Mouse (Mus musculus): ENCODE measurements at regions not wholly inside any gene's neighbourhood (a gene's known extent, or its start where the extent isn't known, plus 50 kb on each side); places are given as distances from the start of the nearest gene placed in this dataset.

DNA sequence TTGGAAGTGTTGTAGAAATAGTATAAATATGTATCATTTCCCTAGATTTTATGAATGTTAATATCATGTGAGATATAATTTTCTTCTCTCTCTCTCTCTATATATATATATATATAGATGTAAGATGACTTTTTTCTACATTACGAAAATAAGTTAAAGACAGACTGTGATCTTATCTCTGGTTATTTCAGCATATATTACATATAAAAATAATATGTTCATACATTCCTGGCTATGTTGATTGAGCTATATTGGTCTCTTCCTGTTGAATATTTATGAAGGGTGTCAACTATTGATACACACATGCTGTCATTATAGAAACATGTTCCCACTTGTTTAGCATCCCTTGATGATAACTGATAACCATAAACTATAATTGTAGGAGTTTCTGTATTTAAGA is 793.2 kb upstream of the Fat3 start:
- no peak for DNase-seq

DNA sequence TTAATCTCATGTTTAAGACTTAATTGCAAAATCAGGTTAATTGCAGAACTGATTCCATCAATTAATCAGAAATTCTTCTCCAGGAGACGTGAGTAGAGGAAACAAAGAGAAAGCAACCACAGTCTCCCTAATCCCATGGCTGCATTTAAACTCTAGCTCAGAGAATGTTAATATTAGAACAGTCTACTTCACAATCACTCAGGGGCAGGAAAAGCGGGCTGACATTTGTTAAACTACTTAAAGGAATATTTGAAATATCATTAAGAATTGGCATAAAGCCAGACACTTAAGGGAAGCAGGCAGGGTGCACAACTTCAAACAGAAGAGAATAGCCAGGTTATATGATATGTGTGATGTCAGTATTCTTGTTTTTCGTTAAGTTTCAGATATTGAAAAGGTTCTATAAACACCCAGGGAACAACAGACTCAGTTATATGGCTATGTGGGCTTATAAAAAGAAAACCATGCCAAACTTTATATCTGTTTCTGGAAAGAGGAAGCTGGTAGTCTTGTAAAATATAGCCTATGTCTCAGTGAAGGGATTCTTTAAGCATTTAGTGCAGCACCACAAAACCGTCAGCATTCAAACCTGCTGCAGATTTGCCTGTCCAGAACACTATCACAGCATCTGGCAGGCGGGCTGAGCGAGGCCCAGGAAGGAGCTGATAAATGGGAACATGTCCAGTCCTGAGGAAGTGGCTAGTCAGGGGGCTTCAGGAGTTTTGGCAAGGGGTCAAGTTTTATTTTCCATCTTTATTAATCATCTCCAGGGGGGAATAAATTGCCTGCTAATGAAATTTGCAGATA is 787.9 kb upstream of the Fat3 start:
- peak; percentile 12 for DNase-seq

DNA sequence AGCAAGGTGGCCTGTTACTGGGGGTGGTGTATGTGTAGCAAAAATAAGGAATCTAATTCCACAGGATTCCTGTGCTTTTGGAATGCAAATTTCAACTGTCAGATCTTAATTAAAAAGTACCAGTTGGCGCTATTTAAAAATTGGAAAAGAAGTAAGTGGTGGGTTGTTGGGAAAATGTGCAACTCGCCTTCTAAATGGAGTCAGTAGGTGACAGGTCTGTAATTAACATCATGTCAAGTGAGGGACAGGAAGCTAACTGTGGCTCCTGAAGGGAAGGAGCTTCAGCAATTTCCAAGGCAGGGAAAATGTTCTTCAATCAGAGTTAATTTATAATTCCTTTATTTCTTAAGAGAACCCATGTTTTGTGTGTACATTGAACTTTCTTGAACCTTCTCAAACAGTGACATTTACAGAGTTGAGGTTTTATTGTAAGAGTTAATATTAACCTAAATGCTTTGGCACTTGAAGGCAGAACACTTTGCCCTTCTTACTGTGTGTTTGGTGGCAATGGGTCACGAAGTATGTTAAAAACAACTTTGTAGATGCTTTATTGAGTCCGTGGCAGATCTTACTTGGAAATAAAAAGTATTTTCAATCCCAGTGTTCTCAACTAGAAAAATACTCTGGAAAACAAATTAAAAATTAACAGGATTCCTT is 778.4 kb upstream of the Fat3 start:
- DNase-seq: no peak

DNA sequence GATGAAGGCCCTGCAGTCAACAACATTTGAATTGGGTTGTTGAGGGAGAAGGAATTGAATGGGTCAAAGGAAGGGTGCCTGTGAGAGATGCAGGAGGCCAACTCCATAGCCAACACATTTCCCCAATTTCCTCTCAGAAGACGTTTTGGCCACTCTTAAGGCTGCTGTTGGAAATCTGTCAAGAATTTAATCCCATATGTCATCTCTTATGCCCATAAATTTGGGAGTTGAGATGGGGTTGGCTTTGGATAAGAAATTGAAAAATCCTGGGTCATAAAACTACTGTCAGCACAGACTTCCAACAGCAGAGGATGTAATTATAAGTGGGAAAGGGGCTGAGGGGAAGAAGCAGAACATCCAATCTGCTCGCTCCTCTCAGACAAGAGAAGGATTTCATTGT is 771.5 kb upstream of the Fat3 start:
- peak; percentile 8 for DNase-seq

DNA sequence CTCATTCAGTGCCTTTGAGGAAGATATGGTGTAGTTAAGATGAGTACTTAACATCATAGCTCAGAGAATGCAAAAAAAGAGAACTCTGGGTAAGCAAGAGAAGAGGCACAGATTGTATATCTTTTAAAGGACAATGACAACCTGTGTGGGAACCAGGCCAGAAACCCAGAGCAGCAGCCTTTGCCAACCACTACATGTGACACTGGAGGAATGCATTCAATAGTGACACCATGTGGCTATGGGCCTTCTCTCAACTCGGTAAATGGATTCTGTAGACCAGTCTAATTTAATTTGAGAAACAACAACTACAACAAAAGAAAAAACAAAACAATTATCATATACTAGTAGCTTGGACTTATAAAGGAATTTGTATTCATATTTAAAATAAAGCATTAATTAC is 768.5 kb upstream of the Fat3 start:
- DNase-seq: peak; percentile 15

DNA sequence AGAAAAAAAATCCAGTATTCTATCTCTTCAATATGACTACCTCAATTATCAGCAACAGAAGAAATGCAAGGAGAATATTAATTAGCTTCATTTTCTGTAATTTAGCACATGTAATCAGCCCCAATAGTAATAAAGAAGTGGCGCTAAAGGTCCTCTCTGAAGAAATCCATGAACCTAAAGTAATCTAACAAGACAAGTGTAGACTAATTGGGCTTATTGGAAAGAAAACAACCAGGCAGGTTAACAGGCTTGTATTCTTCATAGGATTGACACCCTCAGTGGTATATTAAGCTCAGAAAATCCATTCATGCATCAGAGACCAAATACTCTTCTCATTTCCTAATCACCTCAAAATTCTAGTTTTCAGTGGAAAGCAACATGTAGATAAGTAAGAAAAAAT is 756.1 kb upstream of the Fat3 start:
- no peak for DNase-seq

DNA sequence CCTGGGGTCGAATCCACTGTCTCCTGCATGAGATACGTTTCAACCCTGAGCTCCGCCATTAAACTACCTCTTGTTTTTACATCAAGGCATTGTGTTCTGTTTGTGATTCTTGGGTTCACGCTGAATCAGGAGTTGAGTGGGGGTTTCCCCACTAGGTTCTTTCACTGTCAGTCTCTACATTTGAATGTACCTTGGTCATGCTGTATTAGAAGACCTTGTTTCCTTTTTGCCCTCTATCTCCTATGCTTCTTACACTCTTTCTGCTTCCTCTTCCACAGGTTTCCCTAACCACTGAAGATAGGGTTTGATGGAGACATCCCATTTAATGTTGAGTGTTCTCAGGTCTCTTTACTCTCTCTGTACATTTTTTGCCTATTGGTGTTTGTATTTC is 726.0 kb upstream of the Fat3 start:
- no peak for DNase-seq

DNA sequence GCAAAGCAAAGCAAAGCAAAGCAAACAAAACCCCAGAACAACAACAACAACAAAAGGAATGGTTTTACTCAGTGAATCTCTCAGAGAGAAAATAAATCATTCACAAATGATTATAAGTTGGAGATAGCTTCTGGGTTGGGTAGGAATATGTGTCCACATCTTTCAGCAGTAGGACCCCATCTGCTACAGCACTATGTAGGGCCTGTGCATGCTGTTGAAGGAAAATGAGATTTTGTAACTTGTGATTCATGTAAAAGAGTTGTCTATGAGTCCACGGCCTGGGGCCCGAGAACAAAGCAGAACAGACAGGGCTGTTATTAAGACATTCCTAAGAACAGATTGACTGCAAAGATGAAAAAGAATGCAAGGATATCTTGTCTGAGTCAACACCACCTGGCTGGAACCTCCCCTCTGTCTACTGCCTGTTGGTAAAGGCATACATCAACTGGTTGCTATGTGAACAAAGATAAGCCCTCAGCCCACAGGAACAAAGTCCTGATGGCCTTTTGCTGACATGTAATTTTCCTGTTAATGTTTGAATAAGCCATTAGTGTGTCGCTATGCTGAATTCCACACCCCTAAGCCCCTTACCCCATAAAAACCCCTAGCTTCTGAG is 725.5 kb upstream of the Fat3 start:
- no peak for DNase-seq

DNA sequence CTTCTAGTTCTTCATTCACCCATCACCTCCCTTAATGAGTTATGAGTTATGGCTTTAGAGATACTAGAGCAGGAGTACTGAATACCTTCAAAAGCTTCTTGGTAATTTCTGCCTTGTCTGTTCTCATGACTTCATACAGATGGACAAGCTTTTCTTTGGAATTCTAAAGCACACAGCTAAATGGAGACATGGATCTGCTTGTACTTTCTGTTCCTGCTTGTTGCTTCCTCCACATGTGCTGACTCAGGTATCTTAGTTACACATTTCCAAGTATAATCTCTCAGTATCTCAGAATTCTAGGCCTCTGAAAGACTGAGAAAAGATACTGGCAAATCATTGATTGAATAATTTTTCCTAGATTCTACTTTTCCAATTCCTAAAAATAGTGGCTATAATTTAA is 694.3 kb upstream of the Fat3 start:
- no peak for DNase-seq

DNA sequence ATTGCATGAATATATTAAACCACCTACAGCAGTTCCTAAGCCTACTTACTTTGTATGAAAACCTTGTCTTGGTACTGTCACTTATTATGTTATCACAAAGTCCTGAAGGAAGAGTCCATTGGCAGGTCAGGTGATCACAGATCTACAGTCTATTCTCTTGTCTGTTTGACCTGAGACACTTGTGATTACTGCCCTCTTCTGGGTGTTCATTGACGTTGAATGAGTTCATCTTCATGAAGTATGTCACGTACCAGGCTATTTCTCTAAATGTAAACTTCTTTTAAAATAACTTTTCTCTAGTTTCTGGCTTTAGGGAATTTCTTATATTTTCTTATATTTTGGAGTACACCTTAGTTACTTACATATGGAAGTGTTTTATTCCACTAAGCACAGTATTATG is 688.5 kb upstream of the Fat3 start:
- DNase-seq: no peak

DNA sequence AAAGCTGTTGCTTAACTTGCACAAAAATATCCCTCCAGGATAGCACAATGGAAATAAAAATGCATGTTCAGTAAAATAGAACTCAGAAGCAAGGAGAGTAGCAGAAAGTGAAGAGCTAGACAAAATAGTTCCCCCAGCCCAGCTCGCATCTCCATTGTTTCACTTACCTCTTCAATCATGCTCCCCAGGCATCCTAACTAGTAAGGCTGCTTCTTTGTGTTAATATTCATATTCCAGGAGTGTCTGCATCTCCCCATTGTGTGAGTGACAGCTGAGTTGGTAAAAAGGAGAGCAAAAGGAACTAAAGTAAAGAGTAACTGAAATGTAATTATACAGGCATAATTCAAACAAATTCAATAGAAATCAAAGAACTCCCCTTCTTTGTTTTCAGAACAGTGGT is 667.1 kb upstream of the Fat3 start:
- no peak for DNase-seq

DNA sequence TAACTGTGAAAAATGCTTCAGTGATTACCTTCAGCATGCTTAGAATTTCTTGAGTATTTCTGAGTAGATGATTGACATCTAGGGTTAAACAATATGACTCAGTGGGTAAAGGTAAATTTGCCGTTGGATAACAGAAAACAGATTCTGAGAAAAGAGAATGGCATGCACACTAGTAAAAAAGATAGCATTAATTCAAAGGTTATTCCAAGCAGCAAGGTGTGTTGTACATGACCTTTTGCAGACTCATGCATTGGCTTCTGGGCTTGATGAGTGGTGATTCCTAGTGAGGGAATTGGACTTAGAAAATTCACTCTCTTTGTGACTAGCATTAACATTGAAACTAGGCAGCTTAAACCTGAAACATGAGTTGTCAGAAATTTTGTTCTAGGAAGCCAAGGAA is 665.2 kb upstream of the Fat3 start:
- DNase-seq: no peak

DNA sequence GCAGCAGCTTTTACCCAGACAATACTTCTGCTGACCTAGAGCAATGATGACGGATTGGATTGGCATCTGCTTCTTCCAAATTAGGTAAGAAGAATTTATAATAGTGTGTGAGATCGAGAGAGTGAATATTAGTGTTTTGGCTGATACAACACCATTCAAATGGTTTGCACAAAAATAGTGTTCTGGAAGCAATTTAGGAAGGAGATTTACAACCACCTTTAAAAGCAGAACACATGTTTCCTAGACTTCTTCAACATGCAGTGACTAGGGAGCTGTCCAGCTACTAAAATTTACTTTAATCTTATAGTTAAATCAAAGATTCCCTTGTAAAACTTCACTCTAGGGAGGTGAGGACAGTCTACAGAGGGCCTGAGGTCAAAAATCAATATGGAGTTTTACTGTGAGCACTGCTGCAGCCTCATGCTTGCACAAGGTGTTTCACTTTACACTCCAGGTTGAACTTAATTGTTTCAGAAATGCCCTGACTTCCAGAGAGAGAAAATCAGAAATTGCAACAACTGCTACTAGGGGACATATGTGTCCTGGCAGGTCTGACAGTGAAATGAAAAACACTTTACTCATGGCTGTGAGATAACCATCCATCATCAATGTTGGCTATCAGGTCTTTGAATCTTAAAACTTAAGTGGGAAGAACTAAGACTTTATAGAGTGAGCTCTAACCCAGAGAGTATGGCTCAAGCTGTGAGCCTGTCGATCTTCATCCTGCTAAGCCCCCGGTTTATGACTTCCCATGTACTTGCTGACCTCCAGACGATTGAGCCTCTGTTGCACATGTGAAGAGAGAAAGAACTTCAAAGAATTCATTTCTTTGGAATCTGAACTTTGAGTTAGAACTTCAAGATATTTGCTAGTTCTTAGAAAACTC is 657.6 kb upstream of the Fat3 start:
- DNase-seq: no peak

DNA sequence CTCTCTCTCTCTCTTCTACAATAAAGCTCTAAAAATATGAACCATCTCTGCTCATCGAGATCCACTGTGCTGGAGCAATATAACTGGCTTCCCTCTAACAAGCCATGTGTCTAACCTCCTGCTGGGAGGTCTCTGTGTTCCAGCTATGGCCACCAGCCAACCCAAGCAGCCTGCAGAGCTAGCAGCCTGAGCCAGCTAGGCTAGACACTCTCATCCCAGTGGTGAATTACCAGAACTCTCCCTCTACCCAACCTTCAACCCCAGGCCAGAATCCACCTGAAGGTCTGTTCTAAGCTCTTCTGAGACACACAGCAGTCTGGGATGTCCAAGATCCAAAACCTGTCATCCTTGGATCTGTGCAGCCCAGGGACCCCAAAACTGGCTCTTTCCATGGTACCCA is 651.3 kb upstream of the Fat3 start:
- DNase-seq: peak; percentile 59

DNA sequence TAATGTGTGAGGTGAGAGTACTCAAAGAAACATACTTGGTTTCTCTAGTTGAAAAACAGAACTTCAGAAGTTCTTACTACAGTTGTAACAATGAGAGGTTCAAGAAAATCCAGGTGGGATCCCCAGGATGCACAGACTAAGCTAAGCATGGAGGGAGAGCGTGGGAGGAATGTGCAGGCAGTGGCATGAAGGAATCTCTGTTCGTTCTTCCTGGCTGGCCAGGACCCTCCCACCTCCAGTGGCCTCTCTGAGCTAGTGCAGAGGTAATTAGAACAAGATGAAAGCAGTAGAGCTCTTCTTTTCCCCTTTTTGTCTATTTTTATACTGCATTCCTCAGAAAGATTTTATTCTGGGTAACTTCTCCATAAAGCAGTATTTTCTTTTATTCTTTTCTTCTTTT is 648.3 kb upstream of the Fat3 start:
- no peak for DNase-seq
